Mouse (Mus musculus): ENCODE data around the gene Slc39a9. TPM values are rescaled to one million over a fixed set of nuclear protein-coding genes. Genes with fewer than 3 reads are reported as not detected.

Slc39a9 gene
- polyA plus RNA-seq, 1 experiment from 2014 or later, result 26.4 TPM

DNA sequence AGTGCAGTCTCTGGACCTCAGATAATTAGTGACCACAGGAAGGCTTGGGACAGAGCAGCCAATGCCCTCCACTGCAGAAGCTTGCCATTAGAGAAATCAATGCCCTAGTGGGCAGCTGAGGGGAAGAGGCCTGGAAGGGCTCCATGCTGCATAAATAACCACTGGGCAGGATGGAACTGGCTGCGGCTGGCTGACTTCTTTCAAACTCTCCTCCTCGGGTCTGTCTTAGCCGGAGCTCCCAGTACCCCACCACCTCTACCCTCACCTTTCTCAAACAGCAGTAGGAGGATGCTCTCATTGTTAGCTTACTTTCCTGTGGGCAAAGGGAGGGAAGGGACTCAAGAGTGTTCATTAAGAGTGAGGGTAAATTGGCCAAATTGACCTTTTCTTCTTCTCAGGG lies 51.3 kb downstream of the Slc39a9 start:
- Histone ChIP-seq H3K9ac (no peak overlapping the region), H3K4me3 (replicated peaks) (no peak overlapping the region), H3K4me2 (replicated peaks) (peak overlapping the region; percentile 35), H3K27ac (no peak overlapping the region), H3K36me3 (no peaks in the 10 kb centered on the region), H3K9me3 (no peaks in the 10 kb centered on the region), H3K27me3 (replicated peaks) (peaks cover 21% of the 10 kb centered on the region), H3K4me1 (replicated peaks) (peaks cover 14% of the 10 kb centered on the region; the same call in 1 of the 2 replicates)
- 68% methylated on average over 3 of the region's 3 CpGs for WGBS
- no peak for ATAC-seq

DNA sequence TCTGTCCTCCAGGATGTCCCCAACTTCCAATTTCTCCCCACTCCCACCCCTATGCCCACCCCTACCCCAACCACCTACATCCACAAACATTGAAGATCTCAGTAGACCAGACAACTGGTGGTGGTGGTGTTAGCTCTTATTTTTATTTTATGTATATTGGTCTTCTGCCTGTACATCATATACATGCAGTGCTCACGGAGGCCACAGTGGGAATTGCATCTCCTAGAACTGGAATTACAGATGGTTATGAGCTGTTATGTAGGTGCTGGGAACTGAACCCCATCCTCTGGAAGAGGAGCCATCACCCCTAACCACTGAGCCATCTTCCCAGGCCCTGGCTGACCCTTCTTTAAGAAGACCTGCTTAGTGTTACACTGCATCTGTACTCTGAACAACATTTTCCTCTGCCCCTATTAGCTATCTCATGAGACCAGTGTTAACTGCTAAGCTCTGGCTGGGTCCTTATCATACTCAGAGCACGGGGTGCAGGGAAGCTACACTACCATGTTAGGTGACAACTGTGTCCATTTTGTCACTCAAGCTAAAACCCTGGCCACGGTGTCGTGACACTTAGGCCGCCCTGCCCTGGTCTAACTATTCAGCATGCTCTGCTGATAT lies 55.0 kb downstream of the Slc39a9 start:
- ATAC-seq, result no peak
- WGBS, result 78% methylated on average over 5 of the region's 5 CpGs
- no peaks in the 10 kb centered on the region for H3K4me1 ChIP-seq (replicated peaks)

GRCm38 (mm10) chr12:80699144-80699531 lies 55.5 kb downstream of the Slc39a9 start:
- no peak for ATAC-seq
- Histone ChIP-seq H3K9ac (no peak overlapping the region), H3K27me3 (replicated peaks) (0 out of 2 replicates have a peak, but pooled peaks cover 4% of the 10 kb centered on the region), H3K4me3 (replicated peaks) (no peak overlapping the region), H3K4me2 (replicated peaks) (no peak overlapping the region), H3K4me1 (replicated peaks) (no peaks in the 10 kb centered on the region), H3K36me3 (no peaks in the 10 kb centered on the region), H3K27ac (no peak overlapping the region), H3K9me3 (no peaks in the 10 kb centered on the region)
- WGBS, result 64% methylated on average over 2 of the region's 2 CpGs

More for the DNA sequence above, 55.0 kb downstream of the Slc39a9 start:
- no peak overlapping the region for H3K27ac ChIP-seq
- H3K9me3 ChIP-seq, result no peaks in the 10 kb centered on the region
- no peak overlapping the region for H3K4me3 ChIP-seq (replicated peaks)
- no peaks in the 10 kb centered on the region for H3K36me3 ChIP-seq
- H3K9ac ChIP-seq, result no peak overlapping the region
- H3K4me2 ChIP-seq (replicated peaks), result no peak overlapping the region
- H3K27me3 ChIP-seq (replicated peaks), result 0 out of 2 replicates have a peak, but pooled peaks cover 6% of the 10 kb centered on the region

DNA sequence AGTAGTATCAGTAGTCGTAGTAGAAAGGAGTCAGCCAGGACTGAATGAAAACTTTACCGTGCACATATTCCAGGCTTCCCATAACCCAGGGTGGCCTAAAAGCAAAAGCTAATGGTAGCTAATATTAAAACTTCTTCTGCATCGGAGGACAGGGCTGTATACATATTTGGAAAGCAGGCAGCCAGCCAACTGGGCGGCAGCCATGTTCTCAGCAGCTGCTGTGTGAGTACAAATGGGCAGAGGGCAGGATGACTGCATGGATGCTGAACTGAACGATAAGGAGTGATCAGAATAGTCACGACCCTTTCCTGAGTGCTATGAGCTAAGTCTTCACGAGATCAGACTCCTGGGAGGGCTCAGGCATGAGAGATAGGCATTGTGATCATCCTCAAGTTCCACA lies 57.6 kb downstream of the Slc39a9 start:
- ATAC-seq, result no peak
- H3K4me2 ChIP-seq (replicated peaks), result no peak overlapping the region
- WGBS, result 57% methylated on average over 7 of the region's 7 CpGs
- no peak overlapping the region for H3K27ac ChIP-seq
- H3K27me3 ChIP-seq (replicated peaks), result no peaks in the 10 kb centered on the region
- H3K9me3 ChIP-seq, result no peaks in the 10 kb centered on the region
- H3K36me3 ChIP-seq, result no peaks in the 10 kb centered on the region
- peaks cover 5% of the 10 kb centered on the region for H3K4me1 ChIP-seq (replicated peaks)
- H3K4me3 ChIP-seq (replicated peaks), result no peak overlapping the region
- H3K9ac ChIP-seq, result no peak overlapping the region

GRCm38 (mm10) chr12:80706208-80706914 lies 62.7 kb downstream of the Slc39a9 start:
- peaks cover 15% of the 10 kb centered on the region for H3K4me1 ChIP-seq (replicated peaks)
- H3K9ac ChIP-seq, result no peak overlapping the region
- 51% methylated on average over 11 of the region's 11 CpGs for WGBS
- no peaks in the 10 kb centered on the region for H3K36me3 ChIP-seq
- H3K9me3 ChIP-seq, result no peaks in the 10 kb centered on the region
- H3K27me3 ChIP-seq (replicated peaks), result no peaks in the 10 kb centered on the region
- H3K4me3 ChIP-seq (replicated peaks), result no peak overlapping the region
- peak; percentile 70 for ATAC-seq
- peak overlapping the region; percentile 28 for H3K4me2 ChIP-seq (replicated peaks)
- peak overlapping the region; percentile 67 for H3K27ac ChIP-seq

DNA sequence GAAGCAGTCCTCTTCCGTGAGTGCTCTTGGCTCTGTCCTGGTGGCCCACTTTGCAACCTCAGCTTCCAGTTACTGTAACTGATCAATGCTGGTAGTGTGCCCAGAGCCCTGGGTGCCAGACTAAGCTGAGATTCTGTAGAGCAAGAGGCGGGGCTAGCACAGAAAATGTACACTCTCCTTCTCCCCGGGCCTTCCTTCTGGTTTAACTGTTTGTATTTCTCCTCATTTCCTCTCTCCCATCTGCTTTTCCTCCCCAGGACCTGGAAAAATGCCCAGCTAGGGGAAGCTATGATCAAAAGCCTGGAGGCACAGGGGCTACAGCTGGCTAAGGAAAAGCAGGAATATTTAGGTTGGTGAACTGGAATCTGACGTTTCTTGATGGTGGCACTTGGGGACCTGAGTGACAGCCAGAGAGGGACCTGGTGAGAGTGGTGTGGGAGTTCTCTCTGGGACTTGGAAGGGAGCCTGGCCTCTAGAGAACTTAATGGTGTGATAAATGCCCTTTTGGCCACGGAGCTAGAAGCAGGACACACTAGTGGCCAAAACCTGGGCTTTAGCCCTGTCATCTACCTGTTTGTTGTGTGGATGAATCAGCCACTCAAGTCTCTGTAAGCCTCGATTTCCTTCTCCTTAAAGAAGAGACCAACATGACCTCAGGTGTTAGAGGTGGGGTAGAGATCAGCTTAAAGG lies 63.4 kb downstream of the Slc39a9 start:
- ATAC-seq, result peak; percentile 45; the same call in 1 of the 2 replicates
- WGBS, result 37% methylated on average over 6 of the region's 6 CpGs
- H3K9me3 ChIP-seq, result no peaks in the 10 kb centered on the region

DNA sequence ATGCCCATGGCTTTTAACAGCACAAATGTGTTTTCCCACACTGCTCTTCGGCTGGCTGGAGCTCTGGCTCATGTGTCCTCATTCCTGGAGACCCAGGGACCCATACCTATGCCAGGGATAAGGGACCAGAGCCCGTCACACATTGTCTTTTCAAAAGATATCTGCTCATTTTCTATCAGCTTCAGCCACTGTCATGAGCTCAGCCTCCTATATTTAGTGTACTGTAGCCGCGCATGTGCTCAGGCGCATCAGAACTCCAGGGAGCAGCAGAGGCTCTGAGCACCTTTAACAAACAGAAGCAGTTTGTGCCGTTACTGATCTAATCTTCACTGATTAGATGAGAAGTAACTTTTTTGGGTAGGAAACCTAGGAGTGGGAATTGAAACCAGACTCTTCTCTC lies 72.2 kb downstream of the Slc39a9 start:
- WGBS, result 69% methylated on average over 6 of the region's 6 CpGs
- Histone ChIP-seq H3K4me3 (replicated peaks) (no peak overlapping the region), H3K9ac (no peak overlapping the region), H3K27me3 (replicated peaks) (no peaks in the 10 kb centered on the region), H3K27ac (no peak overlapping the region), H3K36me3 (no peaks in the 10 kb centered on the region), H3K4me1 (replicated peaks) (no peaks in the 10 kb centered on the region), H3K4me2 (replicated peaks) (no peak overlapping the region), H3K9me3 (no peaks in the 10 kb centered on the region)
- no peak for ATAC-seq

More for the DNA sequence above, 63.4 kb downstream of the Slc39a9 start:
- H3K4me1 ChIP-seq (replicated peaks), result peaks cover 15% of the 10 kb centered on the region
- H3K4me2 ChIP-seq (replicated peaks), result peak overlapping the region; percentile 28
- peak overlapping the region; percentile 67; the same call in 1 of the 2 replicates for H3K27ac ChIP-seq
- no peak overlapping the region for H3K9ac ChIP-seq
- no peaks in the 10 kb centered on the region for H3K36me3 ChIP-seq
- no peaks in the 10 kb centered on the region for H3K27me3 ChIP-seq (replicated peaks)
- H3K4me3 ChIP-seq (replicated peaks), result no peak overlapping the region

DNA sequence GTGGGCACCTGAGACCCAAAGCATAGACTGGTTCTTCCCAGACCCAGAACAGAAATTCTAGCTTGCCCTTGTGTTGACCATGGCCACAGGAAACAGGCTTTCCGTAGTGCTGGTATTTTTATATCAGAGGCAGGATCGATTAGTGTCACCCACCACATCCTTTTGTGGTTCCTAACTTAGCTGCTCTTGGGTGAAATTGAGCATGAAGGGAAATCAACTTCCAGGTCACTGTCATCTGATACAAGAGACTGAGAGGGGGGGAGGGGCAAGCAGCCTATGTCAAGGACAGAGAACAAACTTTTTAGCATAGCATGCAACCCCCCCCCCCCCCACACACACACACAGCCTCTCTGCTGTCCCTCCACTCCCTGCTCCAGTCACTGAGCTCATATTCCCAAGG lies 75.5 kb downstream of the Slc39a9 start:
- WGBS, result 81% methylated on average over 2 of the region's 2 CpGs
- H3K4me3 ChIP-seq (replicated peaks), result no peak overlapping the region
- no peaks in the 10 kb centered on the region for H3K36me3 ChIP-seq
- no peak overlapping the region for H3K27ac ChIP-seq
- no peaks in the 10 kb centered on the region for H3K9me3 ChIP-seq
- ATAC-seq, result no peak
- H3K4me1 ChIP-seq (replicated peaks), result no peaks in the 10 kb centered on the region
- H3K9ac ChIP-seq, result no peak overlapping the region
- no peak overlapping the region for H3K4me2 ChIP-seq (replicated peaks)
- H3K27me3 ChIP-seq (replicated peaks), result no peaks in the 10 kb centered on the region

DNA sequence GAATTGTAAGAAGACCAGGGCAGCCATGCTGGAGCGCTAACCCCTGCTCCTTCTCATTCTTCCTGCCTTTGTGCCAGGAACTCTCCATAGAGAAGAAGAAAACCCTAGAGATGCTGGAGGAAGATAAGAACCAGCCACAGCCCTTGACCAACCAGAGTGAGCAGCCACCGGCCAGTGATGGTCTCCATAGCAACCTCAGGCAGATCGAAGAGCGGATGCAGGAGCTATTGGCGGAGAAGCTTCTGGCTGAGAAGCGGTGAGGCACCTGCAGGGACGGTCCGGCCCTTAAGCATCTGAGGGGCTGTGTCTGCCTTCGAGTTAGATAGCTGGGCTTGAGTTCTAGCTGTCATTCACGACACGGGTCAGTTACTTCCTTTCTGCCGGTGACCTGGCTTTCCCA lies 76.8 kb downstream of the Slc39a9 start:
- Histone ChIP-seq H3K4me2 (replicated peaks) (no peak overlapping the region), H3K9me3 (no peaks in the 10 kb centered on the region), H3K4me1 (replicated peaks) (no peaks in the 10 kb centered on the region), H3K4me3 (replicated peaks) (no peak overlapping the region), H3K27ac (no peak overlapping the region), H3K9ac (no peak overlapping the region), H3K27me3 (replicated peaks) (no peaks in the 10 kb centered on the region), H3K36me3 (no peaks in the 10 kb centered on the region)
- WGBS, result 82% methylated on average over 12 of the region's 12 CpGs
- no peak for ATAC-seq

DNA sequence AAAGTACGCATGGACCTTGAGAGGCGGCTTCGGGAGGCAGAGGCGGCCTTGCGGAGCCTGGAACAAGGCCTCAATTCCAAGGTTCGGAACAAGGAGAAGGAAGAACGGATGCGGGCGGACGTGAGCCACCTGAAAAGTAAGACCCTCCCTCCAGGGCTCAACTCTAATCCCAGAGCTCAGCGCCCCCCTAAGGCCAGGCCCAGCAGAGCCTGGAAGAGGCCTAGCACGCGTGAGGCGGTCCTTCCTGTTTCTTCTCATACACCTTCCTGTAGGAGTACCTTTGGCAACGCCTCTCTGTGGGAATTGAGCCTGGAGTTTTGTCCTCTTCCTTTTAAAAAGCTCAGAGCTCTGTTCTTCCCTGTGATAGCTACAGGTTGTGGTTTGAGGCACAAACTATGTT lies 77.8 kb downstream of the Slc39a9 start:
- no peak for ATAC-seq
- Histone ChIP-seq H3K9me3 (no peaks in the 10 kb centered on the region), H3K27me3 (replicated peaks) (no peaks in the 10 kb centered on the region), H3K27ac (no peak overlapping the region), H3K4me2 (replicated peaks) (no peak overlapping the region), H3K9ac (no peak overlapping the region), H3K4me3 (replicated peaks) (no peak overlapping the region), H3K4me1 (replicated peaks) (no peaks in the 10 kb centered on the region), H3K36me3 (no peaks in the 10 kb centered on the region)
- WGBS, result 85% methylated on average over 15 of the region's 15 CpGs

DNA sequence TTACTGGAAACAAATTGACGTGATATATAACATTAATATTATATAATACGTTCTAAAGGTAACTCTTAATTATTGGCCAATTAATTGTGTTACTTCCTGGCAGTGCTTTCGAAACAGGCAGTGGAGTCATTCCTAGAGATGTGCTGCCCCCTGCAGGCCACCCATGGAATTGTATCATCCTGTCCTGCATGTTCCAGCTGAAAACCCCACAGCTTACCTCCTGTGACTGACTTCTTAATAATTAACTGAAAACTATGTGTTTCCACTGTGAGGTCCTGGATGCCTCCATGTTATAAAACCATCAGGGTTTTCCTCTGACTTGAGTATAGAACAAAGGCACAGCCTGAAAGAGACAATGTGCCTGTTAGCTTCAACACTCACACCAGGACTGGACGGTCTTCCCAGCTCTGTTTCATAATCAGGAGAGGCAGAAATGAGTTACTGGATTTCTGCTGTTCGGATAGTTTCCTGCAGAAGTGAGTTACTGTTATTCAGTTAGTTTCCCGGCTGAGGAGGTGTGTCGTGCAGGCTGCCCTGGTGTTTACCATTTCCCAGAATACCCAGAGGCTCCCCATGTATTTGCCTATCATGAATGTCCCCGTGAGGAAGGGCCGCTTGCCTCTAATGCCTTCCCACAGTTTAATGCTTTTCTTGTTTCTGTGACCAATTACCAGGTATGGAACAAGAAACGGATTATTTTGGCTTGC lies 81.3 kb downstream of the Slc39a9 start:
- Histone ChIP-seq H3K27ac (no peak overlapping the region), H3K4me3 (replicated peaks) (no peak overlapping the region), H3K4me1 (replicated peaks) (no peaks in the 10 kb centered on the region), H3K9ac (no peak overlapping the region), H3K27me3 (replicated peaks) (no peaks in the 10 kb centered on the region), H3K36me3 (no peaks in the 10 kb centered on the region), H3K9me3 (no peaks in the 10 kb centered on the region), H3K4me2 (replicated peaks) (peak overlapping the region; percentile 42)
- 23% methylated on average over 10 of the region's 10 CpGs for WGBS
- ATAC-seq, result peak; percentile 86

DNA sequence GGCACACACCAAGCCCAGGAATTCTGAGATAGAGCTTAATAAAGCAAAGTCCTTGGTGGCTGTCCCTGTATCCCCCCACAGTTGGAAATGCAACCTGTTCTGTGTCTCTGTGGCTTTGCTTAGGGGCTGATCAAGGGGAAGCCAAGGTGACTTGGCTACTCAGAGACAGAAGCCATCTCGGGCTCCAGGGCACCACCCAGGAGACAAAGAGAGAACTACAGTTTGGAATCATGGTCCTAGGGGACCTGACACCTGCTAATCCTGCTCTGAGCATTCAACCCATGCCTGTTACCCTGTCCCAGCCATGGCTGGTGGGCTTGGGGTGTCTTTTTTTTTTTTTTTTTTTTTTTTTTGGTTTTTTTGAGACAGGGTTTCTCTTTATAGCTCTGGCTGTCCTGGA lies 84.5 kb downstream of the Slc39a9 start:
- no peak overlapping the region for H3K9ac ChIP-seq
- H3K4me1 ChIP-seq (replicated peaks), result no peaks in the 10 kb centered on the region; the same call in 1 of the 2 replicates
- H3K4me3 ChIP-seq (replicated peaks), result no peak overlapping the region
- H3K27ac ChIP-seq, result no peak overlapping the region
- H3K36me3 ChIP-seq, result no peaks in the 10 kb centered on the region
- H3K4me2 ChIP-seq (replicated peaks), result no peak overlapping the region
- WGBS, result 20% methylated on average over 1 of the region's 1 CpGs
- no peak for ATAC-seq
- H3K9me3 ChIP-seq, result no peaks in the 10 kb centered on the region
- no peaks in the 10 kb centered on the region for H3K27me3 ChIP-seq (replicated peaks)
